Mouse (Mus musculus) spleen, postnatal 10 days (tissue): ENCODE results near the gene Vmn1r213.

ENCODE experiments used
- DNase-seq, 2 experiments: peaks; one replicate each; pipeline ENCODE4 v3.0.0; 2021 to 2022; ENCODE audit warnings: low spot score in 2 of 2

Gene Vmn1r213

DNA sequence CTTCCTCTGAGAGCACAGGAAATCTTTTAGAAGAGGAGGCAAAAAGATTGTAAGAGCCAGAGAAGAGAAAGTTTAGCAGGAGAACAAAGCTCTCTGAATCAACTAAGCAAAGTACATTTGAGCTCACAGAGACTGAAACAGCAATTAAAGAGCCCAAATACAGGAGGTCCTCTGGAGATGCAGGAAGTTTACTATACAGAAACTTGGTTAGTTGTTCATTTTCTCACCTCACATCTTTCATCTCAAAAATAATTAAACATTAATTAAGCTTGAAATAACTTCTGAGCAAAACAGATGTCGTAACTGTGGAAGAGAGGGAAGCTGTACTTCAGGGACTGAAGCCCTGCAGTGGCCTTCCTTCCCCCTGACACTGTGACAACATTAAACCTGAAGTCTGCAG lies at the start of gene Vmn1r213:
Vmn1r213 (plus strand) TSS at position 301 of the 400 bp plus-strand sequence.
- DNase-seq: no peak

DNA sequence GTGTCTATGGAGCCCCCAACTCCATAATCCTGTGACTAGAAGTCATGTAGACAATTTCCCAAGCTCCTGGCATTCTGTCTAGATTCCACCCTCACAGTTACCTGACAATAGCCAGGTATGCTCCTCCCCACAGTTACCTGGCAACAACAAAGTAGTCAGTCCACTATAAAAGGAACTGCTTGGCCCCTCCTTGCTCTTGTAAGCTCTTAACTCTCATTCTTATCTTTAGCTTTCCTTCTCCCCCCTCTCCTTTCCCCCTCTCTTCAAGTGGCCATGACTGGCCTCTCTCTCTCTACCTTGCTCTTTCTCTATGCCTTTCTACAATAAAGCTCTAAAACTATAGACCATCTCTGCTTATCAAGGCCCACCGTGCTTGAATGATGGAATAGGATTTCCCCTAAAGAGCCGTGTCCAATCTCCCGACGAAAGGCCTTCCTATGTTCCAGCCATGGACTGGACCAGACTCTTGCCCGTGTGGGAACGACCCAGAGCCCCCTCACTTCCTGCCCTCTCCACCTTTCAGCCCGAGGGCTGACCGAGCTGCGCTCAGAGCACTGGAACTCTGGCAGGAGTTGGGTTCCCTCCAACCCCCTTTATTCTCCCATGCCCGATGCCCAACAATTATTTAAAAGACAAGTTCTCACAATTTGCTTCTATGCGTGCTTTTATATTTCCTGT lies 17.1 kb upstream of the Vmn1r213 start:
- no peak for DNase-seq

DNA sequence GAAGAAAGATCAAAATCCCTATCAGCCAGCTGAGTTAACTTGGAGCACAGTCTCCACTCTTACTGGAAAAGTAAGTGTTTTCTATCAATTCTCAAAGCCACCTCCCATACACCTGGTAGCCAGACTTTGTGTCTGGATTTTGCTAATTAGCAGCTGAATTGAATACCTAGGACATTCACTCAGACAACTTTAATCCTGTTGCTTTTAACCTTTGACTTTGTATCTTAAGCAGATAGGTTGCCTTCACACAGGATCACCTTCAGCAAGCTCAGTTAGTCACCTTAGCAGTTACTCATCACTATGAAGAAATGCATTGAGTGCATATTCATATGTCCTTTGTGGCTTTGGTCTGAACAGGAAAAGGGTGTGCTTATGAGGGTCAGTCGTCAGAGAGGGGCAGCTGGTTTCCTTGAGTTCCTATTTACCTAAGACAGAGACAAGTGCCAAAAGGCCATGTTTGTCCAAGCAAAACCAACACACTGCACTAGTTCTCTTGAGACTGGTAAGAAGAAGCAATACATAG lies 15.2 kb upstream of the Vmn1r213 start:
- DNase-seq: no peak

DNA sequence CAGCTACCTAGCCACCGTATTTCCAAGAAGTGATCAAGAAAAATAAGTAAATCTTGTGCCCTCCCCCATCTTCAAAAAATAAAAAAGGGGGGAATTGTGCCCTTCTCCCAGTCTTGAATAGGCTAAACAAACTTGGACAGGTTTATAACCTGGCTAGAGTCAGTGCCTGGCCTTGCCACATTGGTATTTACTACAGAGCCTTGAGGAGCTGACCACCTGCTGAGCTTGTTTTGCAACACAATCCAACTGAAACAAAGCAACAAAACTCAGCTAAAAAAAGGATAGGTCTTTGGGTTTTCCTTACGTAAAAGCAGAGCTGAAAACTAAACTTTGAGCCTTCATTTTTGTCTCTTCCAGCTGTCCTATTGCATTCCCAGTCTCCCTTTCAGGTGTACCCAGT lies 14.7 kb upstream of the Vmn1r213 start:
- DNase-seq: no peak

DNA sequence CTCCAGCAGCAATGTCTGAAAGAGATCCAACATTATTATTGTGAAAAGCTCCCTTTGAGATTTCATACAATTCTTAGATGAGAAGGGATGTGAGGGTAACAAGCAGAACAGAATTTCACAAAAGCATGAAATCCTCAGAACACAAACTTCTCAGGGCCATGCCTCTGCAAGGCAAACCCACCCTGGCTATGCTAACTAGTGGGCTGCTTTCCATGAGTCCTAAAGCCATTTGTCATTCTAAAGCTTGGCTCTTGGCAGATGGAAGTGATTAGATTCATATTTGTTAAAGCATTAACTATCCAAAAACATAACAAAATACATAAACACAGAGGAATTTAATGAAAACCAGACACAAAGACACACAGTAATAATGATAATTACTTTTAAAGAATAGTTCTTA lies 10.7 kb downstream of the Vmn1r213 start:
- DNase-seq: no peak

DNA sequence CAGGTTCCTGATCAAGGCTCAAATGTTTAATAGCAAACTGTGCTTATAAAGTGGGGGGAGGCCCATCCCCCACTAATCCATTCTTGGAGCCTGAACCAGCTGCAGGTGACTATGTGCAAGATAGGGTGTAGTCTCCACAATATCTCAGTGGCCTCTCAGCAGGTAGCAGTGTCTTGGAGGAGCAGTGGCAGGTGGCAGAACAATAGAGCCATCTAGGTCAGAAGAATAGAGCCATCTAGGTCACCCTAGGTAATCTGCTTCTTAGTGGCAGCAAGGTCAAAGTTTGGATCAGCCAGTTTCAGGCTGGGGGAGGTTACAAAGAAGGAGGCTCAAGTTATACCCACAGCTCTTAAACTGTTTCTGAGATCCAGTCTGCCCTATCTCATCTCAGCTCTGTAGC lies 17.4 kb downstream of the Vmn1r213 start:
- no peak for DNase-seq

DNA sequence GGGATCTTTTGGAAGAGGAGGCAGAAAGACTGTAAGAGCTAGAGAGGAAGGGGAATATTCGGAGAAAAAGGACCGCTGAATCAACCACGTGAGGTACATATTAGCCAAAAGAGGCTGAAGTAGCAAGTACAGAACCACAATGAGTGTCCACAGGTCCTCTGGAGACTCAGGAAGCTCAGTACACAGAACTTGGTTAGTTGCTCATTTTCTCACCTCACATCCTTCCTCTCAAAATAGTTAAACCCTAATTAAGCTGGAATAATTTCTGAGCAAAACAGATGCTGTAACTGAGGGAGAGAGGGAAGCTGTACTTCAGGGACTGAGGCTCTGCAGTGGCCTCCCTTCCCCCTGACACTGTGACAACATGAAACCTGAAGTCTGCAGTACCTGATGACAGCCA lies 22.7 kb downstream of the Vmn1r213 start, which contains the start of gene Vmn1r214:
Vmn1r214 (plus strand) TSS at position 301 of the 400 bp plus-strand sequence.
- DNase-seq: no peak

DNA sequence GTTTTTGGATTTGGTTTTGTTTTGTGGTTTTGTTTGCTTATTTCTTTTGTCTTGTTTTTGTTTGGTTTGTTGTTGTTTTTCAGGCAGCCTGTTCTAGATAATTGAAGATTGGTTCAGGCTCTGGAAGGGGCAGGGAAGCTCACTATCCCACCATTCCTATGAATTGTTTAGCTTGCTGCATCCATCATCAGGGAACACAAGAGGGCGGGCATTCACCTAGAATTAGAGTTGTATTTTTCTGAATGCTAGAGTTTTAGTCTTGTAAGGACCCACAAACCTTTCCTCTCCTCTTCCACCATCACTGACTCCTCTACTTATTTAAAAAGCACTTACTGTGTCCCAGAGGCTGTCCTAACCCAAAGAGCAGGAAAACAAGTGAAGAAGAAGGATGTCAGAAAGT lies 50.3 kb downstream of the Vmn1r213 start:
- no peak for DNase-seq
